Mouse (Mus musculus) ES-CJ7 (cell line): ENCODE data around the gene Arid1b.

ENCODE experiments used
- DNase-seq: peaks from one replicate; pipeline ENCODE4 v3.0.0; 2011; ENCODE audit warnings: low read depth, low spot score

Gene Arid1b

GRCm38 (mm10) chr17:5017065-5017464, 22.9 kb downstream of the Arid1b start:
- DNase-seq = no peak

DNA sequence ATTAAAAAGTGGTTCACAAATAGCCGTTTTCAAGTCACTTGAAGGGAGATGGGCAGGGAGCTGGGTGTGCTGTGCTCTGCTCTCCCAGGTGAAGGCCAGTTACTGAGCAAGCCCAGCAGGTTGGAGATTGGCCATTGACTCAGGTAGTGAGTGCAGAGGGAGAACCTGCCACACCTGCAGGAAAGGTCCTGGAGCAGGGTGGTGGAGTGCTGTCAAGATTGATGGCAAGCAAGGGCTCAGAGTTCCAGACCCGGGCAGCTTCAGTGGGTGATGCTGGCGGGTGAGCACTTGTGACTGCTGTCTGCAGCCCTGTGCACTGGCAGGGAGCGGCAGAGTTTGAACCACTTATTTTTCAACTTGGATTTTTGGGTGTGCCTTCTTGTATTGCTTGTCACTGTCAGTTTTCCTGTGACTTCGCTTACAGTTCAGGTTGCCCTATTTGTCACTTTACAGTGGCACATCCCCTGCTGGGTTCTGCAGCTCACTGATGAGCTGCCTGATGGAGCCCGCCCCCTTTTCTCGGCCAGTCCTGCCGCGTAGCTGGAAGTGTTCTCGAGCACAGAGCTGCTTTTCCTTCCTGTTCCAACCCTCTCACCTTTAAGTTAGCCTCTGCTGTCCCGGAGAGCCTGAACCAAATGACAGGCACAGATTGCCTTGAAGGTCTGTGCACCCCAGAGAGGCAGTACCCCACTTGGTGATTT, 27.3 kb downstream of the Arid1b start:
- DNase-seq = no peak

DNA sequence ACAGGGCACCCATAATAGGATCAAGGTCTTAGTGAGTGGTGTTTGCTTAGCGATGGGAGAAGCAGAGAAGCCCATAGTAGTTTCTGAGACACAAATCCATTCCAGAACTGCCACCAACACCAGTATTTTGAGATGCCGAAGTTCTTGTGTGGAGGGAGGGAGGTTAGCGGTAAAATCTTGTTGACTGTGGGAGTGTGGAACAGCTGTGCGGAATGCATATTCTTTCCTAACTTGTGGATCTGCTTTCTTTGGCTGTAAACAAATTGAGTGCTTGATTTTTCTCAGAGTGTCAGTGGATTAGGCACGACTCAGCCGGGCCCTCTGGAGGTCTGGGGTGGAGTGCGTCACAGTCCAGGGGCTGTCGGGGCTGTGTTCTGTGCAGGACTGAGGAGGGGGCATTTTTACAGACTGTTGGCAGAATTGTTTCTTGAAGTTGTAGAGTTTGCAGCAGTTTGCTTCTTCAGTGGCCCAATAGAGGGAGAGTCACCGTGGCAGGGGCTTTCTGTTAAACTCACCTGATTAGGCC, 27.9 kb downstream of the Arid1b start:
- no peak for DNase-seq

- DNase-seq = no peak
Measured at GRCm38 (mm10) chr17:5023745-5024144, 29.6 kb downstream of the Arid1b start.

DNA sequence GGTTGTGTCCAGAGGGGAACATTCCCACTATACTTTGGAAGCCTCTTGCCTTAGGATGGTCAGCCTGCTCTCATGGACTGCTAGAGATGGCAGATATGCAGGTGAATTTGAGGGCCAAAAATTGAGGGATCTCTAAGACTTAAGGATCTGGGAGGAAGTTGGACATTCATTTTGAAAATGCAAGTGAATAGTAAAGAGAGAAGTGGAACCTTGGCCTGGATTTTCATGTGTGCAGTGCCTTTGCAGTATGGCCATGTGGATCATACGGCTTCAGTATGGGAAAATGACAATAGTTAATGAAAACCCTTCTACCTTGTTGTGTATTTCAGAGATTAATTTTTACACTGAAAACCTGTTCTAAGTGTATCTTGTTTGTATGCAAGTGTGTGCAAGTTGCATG, 31.3 kb downstream of the Arid1b start:
- DNase-seq = no peak

GRCm38 (mm10) chr17:5026578-5026977, 32.4 kb downstream of the Arid1b start:
- peak; percentile 52 for DNase-seq

DNA sequence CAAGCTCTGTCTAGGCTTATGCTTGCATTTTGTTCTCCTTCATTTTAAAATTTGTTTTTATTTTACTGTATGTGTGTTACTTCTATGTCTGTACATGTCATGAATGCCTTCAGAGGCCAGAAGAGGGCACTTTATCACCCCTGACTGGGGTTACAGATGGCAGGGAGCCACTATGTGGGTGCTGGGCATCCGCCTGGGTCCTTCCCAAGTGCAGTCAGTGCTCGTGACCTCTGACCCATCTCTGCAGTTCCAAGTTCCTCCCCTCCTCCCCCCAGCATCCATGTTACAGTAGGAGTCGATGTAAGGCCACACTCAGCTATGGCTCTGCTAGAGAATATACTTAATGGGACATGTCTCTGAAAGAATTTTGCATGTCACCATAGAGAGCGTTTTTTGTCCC, 35.0 kb downstream of the Arid1b start:
- no peak for DNase-seq

DNA sequence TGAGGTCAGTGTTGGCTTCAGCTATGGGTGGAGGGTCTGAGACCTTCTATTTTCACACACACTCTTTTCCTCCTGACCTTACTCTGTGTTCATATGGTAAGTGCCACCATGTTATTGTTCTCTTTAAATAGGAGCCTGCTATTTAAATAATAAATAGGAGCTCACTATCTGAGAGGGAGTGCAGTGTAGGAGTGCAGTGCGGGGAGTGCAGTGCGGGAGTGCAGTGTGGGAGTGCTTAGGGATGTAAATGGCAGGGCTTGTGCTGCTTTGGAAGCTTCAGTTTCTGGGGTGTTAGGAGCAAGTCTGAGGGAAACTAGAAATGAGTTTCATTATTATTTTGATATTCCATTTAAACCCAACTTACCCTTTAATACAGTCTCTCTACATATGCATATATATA, 36.2 kb downstream of the Arid1b start:
- no peak for DNase-seq

- DNase-seq = no peak
Measured at GRCm38 (mm10) chr17:5033346-5033745, 39.2 kb downstream of the Arid1b start.

- DNase-seq = no peak
Measured at GRCm38 (mm10) chr17:5034201-5034600, 40.1 kb downstream of the Arid1b start.

DNA sequence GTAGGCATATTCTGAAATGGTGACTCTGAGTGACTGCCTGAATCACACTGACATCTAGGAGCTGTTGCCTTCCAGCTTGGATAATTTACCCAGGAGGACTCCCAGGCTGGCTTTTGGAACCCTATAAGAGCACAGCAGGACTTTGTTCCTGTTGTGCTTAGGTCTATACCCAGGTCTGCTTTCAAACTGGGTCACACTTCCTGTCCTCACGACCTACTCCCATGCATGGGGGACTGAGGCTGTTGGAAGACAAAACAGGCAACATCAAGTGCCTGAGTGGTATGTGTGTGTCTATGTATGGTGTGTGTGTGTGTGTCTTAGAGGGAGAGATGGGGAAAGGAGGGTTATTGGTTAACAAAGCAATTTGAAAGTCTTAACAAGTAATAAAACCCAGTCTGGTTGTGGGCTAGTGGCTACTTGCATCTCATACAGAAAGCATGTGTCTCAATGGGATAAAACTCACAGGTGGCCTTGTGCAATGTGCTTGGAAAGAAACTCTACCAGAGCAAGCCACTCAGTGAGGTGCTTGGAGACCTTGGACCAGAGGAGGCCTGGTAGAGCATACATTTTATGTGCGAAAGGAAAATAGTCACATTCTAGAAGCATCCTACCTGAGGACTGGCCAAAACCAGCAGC, 42.2 kb downstream of the Arid1b start:
- no peak for DNase-seq

GRCm38 (mm10) chr17:5037199-5037598, 43.1 kb downstream of the Arid1b start:
- DNase-seq = no peak

GRCm38 (mm10) chr17:5039826-5040225, 45.7 kb downstream of the Arid1b start:
- DNase-seq = no peak

DNA sequence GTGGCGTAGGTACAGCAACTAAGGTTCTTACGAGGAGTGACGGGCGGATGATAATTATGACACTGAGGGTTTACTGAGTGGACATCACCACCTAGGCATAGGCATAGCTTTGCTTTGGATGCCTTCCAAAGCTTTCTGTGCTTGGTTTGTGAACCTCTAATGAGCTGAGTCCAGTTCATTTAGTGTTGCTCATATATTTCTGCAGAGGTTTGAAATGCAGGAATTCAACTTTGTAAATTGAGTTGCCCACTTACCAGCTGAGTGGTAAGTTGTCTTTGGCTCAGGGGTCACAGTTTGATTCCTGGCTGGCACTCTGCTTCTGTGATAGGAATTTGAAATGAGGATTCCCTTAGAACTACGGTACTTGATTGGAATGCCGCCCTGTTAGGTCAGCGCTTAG, 49.7 kb downstream of the Arid1b start:
- no peak for DNase-seq

- no peak for DNase-seq
Measured at GRCm38 (mm10) chr17:5045613-5046012, 51.5 kb downstream of the Arid1b start.

GRCm38 (mm10) chr17:5047373-5047772, 53.2 kb downstream of the Arid1b start:
- no peak for DNase-seq

DNA sequence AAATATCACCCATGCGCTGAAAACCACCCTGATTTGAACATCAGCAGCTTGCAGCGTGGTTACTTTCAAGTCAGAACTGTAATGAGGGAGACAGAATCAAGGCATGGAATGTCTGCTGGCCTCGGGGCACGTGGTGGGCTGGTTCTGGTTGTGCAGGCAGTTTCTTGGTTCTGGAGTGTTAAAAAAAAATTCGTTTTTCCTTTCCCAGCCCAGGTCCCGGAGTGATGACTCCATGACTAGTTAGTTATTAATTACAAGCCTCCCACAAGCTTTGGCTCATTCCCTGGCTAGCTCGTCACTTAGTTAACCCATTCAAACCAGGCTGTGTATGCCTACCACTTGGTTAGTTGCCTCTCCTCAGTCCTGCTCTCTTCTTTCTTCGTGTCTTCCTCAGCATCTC, 56.1 kb downstream of the Arid1b start:
- DNase-seq = no peak

GRCm38 (mm10) chr17:5050970-5051530, 56.9 kb downstream of the Arid1b start:
- no peak for DNase-seq

DNA sequence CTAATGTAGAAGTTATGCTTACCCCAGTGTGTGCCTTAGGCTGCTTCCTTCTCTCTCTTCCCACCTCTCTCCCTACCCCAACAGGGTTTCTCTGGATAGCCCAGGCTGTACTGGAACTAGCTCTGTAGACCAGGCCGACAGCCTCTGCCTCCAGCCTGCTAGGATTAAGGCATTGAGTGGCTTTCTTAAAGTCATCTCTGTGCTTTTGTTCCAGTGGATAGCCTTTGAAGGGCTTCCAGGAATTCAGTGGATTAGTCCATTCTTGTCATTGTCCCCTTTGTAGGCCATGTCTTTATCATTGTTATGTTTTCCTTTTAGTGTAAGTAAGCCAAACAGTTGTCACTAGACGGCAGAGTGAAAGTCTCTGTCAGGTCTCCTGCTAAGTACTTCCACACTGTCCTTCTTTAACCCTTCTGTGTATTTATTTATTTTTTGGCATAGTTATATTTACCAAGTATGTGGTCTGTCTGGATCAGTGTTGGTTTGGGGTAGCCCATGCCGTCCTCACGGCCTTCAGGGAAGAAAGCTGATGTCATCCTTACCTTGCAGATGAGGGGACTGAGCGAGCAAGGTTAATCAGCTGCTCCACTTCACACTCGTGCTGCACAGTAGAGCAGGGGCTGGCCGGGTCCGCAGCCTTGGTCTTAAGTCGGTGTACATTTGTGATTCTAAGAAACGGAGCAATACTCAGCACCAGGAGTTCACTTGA, 58.1 kb downstream of the Arid1b start:
- peak; percentile 56 for DNase-seq

GRCm38 (mm10) chr17:5052800-5053179, 58.7 kb downstream of the Arid1b start:
- DNase-seq = no peak

GRCm38 (mm10) chr17:5053201-5053600, 59.1 kb downstream of the Arid1b start:
- peak; percentile 34 for DNase-seq

GRCm38 (mm10) chr17:5055412-5055811, 61.3 kb downstream of the Arid1b start:
- no peak for DNase-seq
